Mouse (Mus musculus) megakaryocyte, embryonic 14.5 days (primary cell): ENCODE measurements at regions not wholly inside any gene's neighbourhood (a gene's known extent, or its start where the extent isn't known, plus 50 kb on each side); places are given as distances from the start of the nearest gene placed in this dataset.

ENCODE experiments used
- FLI1 ChIP-seq: IDR thresholded peaks from 2 replicates; pipeline ENCODE4 v1.6.1; 2012; ENCODE audit warnings: low read length, inconsistent platforms, mixed read lengths
- GATA1 ChIP-seq: IDR thresholded peaks from 3 replicates; pipeline ENCODE4 v1.6.1; 2012; ENCODE audit warnings: mixed read lengths, low read length, inconsistent platforms, borderline replicate concordance

GRCm38 (mm10) chr4:53277741-53278525 lies 118.2 kb upstream of the Abca1 start:
- TF ChIP-seq FLI1: no peak
- TF ChIP-seq GATA1: no peak
